In genomic region chr10:80001945-80002344, GRCm38 (mm10) we compare ENCODE assay signal across 17 mouse cellular contexts. TPM values are rescaled to one million over a fixed set of nuclear protein-coding genes. Genes with fewer than 3 reads are reported as not detected.
"Had no signal": no experiment of that assay in that cellular context is flagged by ENCODE, and none has a peak within 500 bp of the region (broad histone marks: within the 10 kb centered on the region; RNA-seq: fewer than 3 reads in every experiment).

No protein-coding gene starts in this region.

- H3K36me3 ChIP-seq: limb, embryonic 13.5 days; lung, embryonic 15.5 days; midbrain, embryonic 15.5 days had no signal

- H3K4me3 ChIP-seq: limb, embryonic 13.5 days; lung, embryonic 15.5 days; midbrain, embryonic 15.5 days had no signal

- H3K27ac ChIP-seq: limb, embryonic 13.5 days; lung, embryonic 15.5 days; macrophage; midbrain, embryonic 15.5 days had no signal

- H3K27me3 ChIP-seq: megakaryocyte, embryonic 14.5 days had no signal

- H3K4me2 ChIP-seq: limb, embryonic 13.5 days; lung, embryonic 15.5 days; midbrain, embryonic 11.5 days; midbrain, embryonic 15.5 days had no signal

- ATAC-seq: intestine, embryonic 16.5 days; liver, postnatal 0 days; midbrain, embryonic 15.5 days had no signal

- H3K9ac ChIP-seq: limb, embryonic 13.5 days; liver, postnatal 0 days; lung, embryonic 15.5 days; midbrain, embryonic 15.5 days had no signal

- DNase-seq: kidney, adult 2 months; kidney, postnatal 36 days; layer of hippocampus, adult 9-11 months; layer of hippocampus, postnatal 36 days; liver, embryonic 13.5 days; liver, postnatal 0 days; lung, postnatal 14 days; thymus, adult 2 months; thymus, postnatal 25 days had no signal

- H3K9me3 ChIP-seq: limb, embryonic 13.5 days; liver, embryonic 13.5 days; lung, embryonic 15.5 days; megakaryocyte, embryonic 14.5 days; midbrain, embryonic 15.5 days had no signal

RNA-seq across cellular contexts. Expression of gene Grin3b, which starts 31.4 kb away (rescaled TPM):
- polyA plus RNA-seq: macrophage; urinary bladder, adult 2 months had no signal
